In genomic region chr2:170496154-170496930, GRCm38 (mm10) we compare ENCODE assay signal across 8 mouse cellular contexts. TPM values are rescaled to one million over a fixed set of nuclear protein-coding genes. Genes with fewer than 3 reads are reported as not detected.
DNase-seq lines count a peak whose midpoint lies in the region; ATAC-seq and TF ChIP-seq lines count a peak whose summit lies in the region.

TSS of gene Pfdn4 (plus strand) at chr2:170496428.

- no peak for TF ChIP-seq CTCF in gastrocnemius, adult 2 months (IDR thresholded peaks at IDR 0.05)
- no peak for TF ChIP-seq CTCF in small intestine, adult 2 months (IDR thresholded peaks at IDR 0.05; ENCODE audit: extremely low read depth, insufficient read length, insufficient replicate concordance, low read depth, low read length)

- 1% methylated on average over 46 of the region's 46 CpGs for WGBS in kidney, embryonic 14.5 days
- under 1% methylated on average over 46 of the region's 46 CpGs for WGBS in intestine, embryonic 14.5 days
- 2% methylated on average over 46 of the region's 46 CpGs for WGBS in liver, embryonic 13.5 days (ENCODE audit: insufficient replicate concordance)
- 2% methylated on average over 46 of the region's 46 CpGs for WGBS in small intestine, adult 2 months

- peak within 1 kb of the TSS; percentile 38 for H3K4me2 ChIP-seq in kidney, embryonic 14.5 days (replicated peaks; ENCODE audit: low read depth, low read length)
- peak within 1 kb of the TSS; percentile 38 for H3K4me2 ChIP-seq in intestine, embryonic 14.5 days (ENCODE audit: low read length)
- H3K4me2 ChIP-seq in liver, embryonic 13.5 days, result 0 out of 2 replicates have a peak within 1 kb of the TSS, but pooled peaks have one; percentile 8

- no peaks in the 10 kb centered on the region for H3K36me3 ChIP-seq in kidney, embryonic 14.5 days (ENCODE audit: control insufficient read depth, insufficient read depth, low read length)
- H3K36me3 ChIP-seq in intestine, embryonic 14.5 days (ENCODE audit: control insufficient read depth, insufficient read depth, low read length), result no peaks in the 10 kb centered on the region
- no peaks in the 10 kb centered on the region for H3K36me3 ChIP-seq in liver, embryonic 13.5 days
- no peaks in the 10 kb centered on the region for H3K36me3 ChIP-seq in small intestine, adult 2 months (ENCODE audit: control insufficient read depth, insufficient read depth, low read length)

- H3K4me1 ChIP-seq in kidney, embryonic 14.5 days (ENCODE audit: control insufficient read depth, insufficient read depth, low read length), result peaks cover 13% of the 10 kb centered on the region; the same call in 1 of the 2 replicates
- H3K4me1 ChIP-seq in intestine, embryonic 14.5 days (replicated peaks; ENCODE audit: control insufficient read depth, insufficient read depth, low read length), result peaks cover 10% of the 10 kb centered on the region
- H3K4me1 ChIP-seq in liver, embryonic 13.5 days (replicated peaks), result peaks cover 3% of the 10 kb centered on the region; the same call in 1 of the 2 replicates
- peaks cover 10% of the 10 kb centered on the region for H3K4me1 ChIP-seq in small intestine, adult 2 months (ENCODE audit: control insufficient read depth, insufficient read depth, insufficient read length, low read length)

- H3K9ac ChIP-seq in kidney, embryonic 14.5 days (ENCODE audit: low read depth, low read length), result no peak within 1 kb of the TSS
- H3K9ac ChIP-seq in intestine, embryonic 14.5 days (ENCODE audit: low read length), result no peak within 1 kb of the TSS
- no peak within 1 kb of the TSS for H3K9ac ChIP-seq in liver, embryonic 13.5 days

- no peak within 1 kb of the TSS for H3K27ac ChIP-seq in kidney, embryonic 14.5 days (ENCODE audit: low read depth, low read length)
- H3K27ac ChIP-seq in gastrocnemius, adult 2 months, result no peak within 1 kb of the TSS
- no peak within 1 kb of the TSS for H3K27ac ChIP-seq in intestine, embryonic 14.5 days (ENCODE audit: low read depth)
- no peak within 1 kb of the TSS for H3K27ac ChIP-seq in liver, embryonic 13.5 days
- no peak within 1 kb of the TSS for H3K27ac ChIP-seq in small intestine, adult 2 months (ENCODE audit: insufficient read depth, low read depth, low read length)

- ATAC-seq in kidney, embryonic 14.5 days (ENCODE audit: low FRiP score, low TSS enrichment), result peak; percentile 40
- no peak for ATAC-seq in intestine, embryonic 14.5 days (replicated peaks; ENCODE audit: low FRiP score, low TSS enrichment, low read depth)
- ATAC-seq in liver, embryonic 13.5 days (ENCODE audit: low read depth), result no peak

- H3K9me3 ChIP-seq in kidney, embryonic 14.5 days (ENCODE audit: control insufficient read depth, low read length), result no peaks in the 10 kb centered on the region
- H3K9me3 ChIP-seq in intestine, embryonic 14.5 days (ENCODE audit: control insufficient read depth, low read length), result no peaks in the 10 kb centered on the region
- H3K9me3 ChIP-seq in liver, embryonic 13.5 days (replicated peaks), result no peaks in the 10 kb centered on the region

- peak within 1 kb of the TSS; percentile 25 for H3K4me3 ChIP-seq in kidney, embryonic 14.5 days (ENCODE audit: low read length)
- H3K4me3 ChIP-seq in gastrocnemius, adult 2 months, result peak within 1 kb of the TSS; percentile 38
- peak within 1 kb of the TSS; percentile 13 for H3K4me3 ChIP-seq in intestine, embryonic 14.5 days (ENCODE audit: low read depth, low read length)
- peak within 1 kb of the TSS; percentile 16; the same call in 1 of the 2 replicates for H3K4me3 ChIP-seq in liver, embryonic 13.5 days (replicated peaks)
- H3K4me3 ChIP-seq in small intestine, adult 2 months (ENCODE audit: low read depth, low read length), result peak within 1 kb of the TSS; percentile 24

- intact Hi-C loops in gastrocnemius, adult 2 months (cut with DNase I), result no loop called here

- TF ChIP-seq POLR2A in small intestine, adult 2 months (IDR thresholded peaks at IDR 0.05; ENCODE audit: low read depth, low read length), result no peak

- H3K27me3 ChIP-seq in kidney, embryonic 14.5 days (ENCODE audit: control insufficient read depth, insufficient read depth, low read length), result peaks cover 73% of the 10 kb centered on the region
- H3K27me3 ChIP-seq in intestine, embryonic 14.5 days (replicated peaks; ENCODE audit: control insufficient read depth, insufficient read depth, low read length), result peaks cover 65% of the 10 kb centered on the region
- H3K27me3 ChIP-seq in liver, embryonic 13.5 days, result peaks cover 67% of the 10 kb centered on the region
- peaks cover 34% of the 10 kb centered on the region for H3K27me3 ChIP-seq in small intestine, adult 2 months (ENCODE audit: control insufficient read depth, insufficient read depth, low read length)

- no peak for DNase-seq in kidney, adult 9 months
- DNase-seq in adrenal gland, postnatal 25 days, result peak; percentile 20
- no peak for DNase-seq in gastrocnemius, adult 2 months
- DNase-seq in intestine, embryonic 14.5 days (ENCODE audit: low spot score), result peak; percentile 77
- no peak for DNase-seq in liver, embryonic 13.5 days
- no peak for DNase-seq in spleen, postnatal 14 days (ENCODE audit: low spot score in 2 of 2)

RNA-seq across cellular contexts. Expression of gene Pfdn4, which starts in this region (rescaled TPM):
- polyA plus RNA-seq in kidney, embryonic 14.5 days (2014; fragmentation: Nextera tagmentation; extraction: Ambion mirVana), result 102 and 154 TPM in 2 replicates
- total RNA-seq in adrenal gland, postnatal 25 days (2021), result 23.3 and 23.9 TPM in 2 replicates
- 10 to 100 TPM; 11.8 to 14.4 TPM for total RNA-seq in gastrocnemius, adult 2 months (2021)
- polyA plus RNA-seq in intestine, embryonic 14.5 days (2014; fragmentation: Nextera tagmentation; extraction: Ambion mirVana), result 68.1 and 77.6 TPM in 2 replicates
- 50.0 and 61.9 TPM in 2 replicates for polyA plus RNA-seq in liver, embryonic 13.5 days (2015; fragmentation: Nextera tagmentation; extraction: Ambion mirVana)
- polyA plus RNA-seq in small intestine, adult 2 months (2012; rRNA removed), result 0.98 and 1.2 TPM in 2 replicates

Comparison
In these comparisons a context has a peak if more than half of its experiments do, and no peak if none do; other contexts are left out.
1. RNA of gene Pfdn4 (polyA plus RNA-seq): 102 to 154 TPM in kidney, embryonic 14.5 days, 68.1 to 77.6 TPM in intestine, embryonic 14.5 days and 50.0 to 61.9 TPM in liver, embryonic 13.5 days; 0.98 to 1.2 TPM in small intestine, adult 2 months; every median in the first group is over 10 times any median in the second.
2. DNase-seq: peak in adrenal gland, postnatal 25 days (single experiment) and intestine, embryonic 14.5 days (single experiment); none in kidney, adult 9 months (single experiment), gastrocnemius, adult 2 months (single experiment), liver, embryonic 13.5 days (single experiment) and spleen, postnatal 14 days (0 of 2).
3. Peak in every context shown above with its lines, with median percentiles within 50 percentile points of each other: H3K4me2 ChIP-seq and H3K4me3 ChIP-seq.